Mouse (Mus musculus) CH12.LX (cell line): ENCODE measurements around the gene Bfsp2. TPM values are rescaled to one million over a fixed set of nuclear protein-coding genes. Genes with fewer than 3 reads are reported as not detected.

Source experiments
- DNase-seq: peaks from one replicate; pipeline ENCODE4 v3.0.0-alpha.2; 2013; ENCODE audit errors: extremely low read depth
- H3K27ac ChIP-seq: 2 replicates; pipeline ENCODE4 v1.5.1; 2012; ENCODE audit warnings: low read depth, mild to moderate bottlenecking, control low read depth, moderate library complexity; ENCODE audit not compliant: insufficient read depth
- H3K27me3 ChIP-seq: replicated peaks from 2 replicates; pipeline ENCODE3; 2012; ENCODE audit warnings: inconsistent platforms
- H3K36me3 ChIP-seq, 2 experiments: replicated peaks in 1 of 2; 2 replicates each; pipeline versions ENCODE3 to v1.6.1; 2012; ENCODE audit warnings: inconsistent platforms in 1 of 2, low read length in 1 of 2, mild to moderate bottlenecking in 1 of 2, mixed read lengths in 1 of 2, moderate library complexity in 1 of 2; ENCODE audit not compliant: control insufficient read depth in 1 of 2, insufficient read depth in 1 of 2
- H3K4me1 ChIP-seq, 2 experiments: 2 replicates each; pipeline ENCODE4 v1.6.1; 2012; ENCODE audit warnings: inconsistent platforms in 1 of 2, moderate library complexity in 1 of 2; ENCODE audit not compliant: insufficient read depth in 2 of 2, control insufficient read depth in 1 of 2
- H3K4me2 ChIP-seq: 2 replicates; pipeline ENCODE4 v1.6.1; 2012; ENCODE audit warnings: low read depth, mild to moderate bottlenecking, control low read depth; ENCODE audit not compliant: poor library complexity, insufficient read depth, severe bottlenecking
- H3K4me3 ChIP-seq, 3 experiments: fragments of 150-350 bp in 1 of 3; sonication (generic) in 1 of 3; replicated peaks in 1 of 3; 2 replicates each; pipeline versions ENCODE3 to v1.5.1; 2011 to 2012; ENCODE audit warnings: low read depth in 2 of 3, low read length in 2 of 3, mild to moderate bottlenecking in 2 of 3, moderate library complexity in 2 of 3, control low read depth in 1 of 3, improper control_type of control experiment in 1 of 3, inconsistent platforms in 1 of 3, mixed read lengths in 1 of 3; ENCODE audit not compliant: poor library complexity in 1 of 3
- H3K79me2 ChIP-seq: replicated peaks from 2 replicates; pipeline ENCODE4 v1.6.1; 2012; ENCODE audit warnings: mild to moderate bottlenecking, moderate library complexity; ENCODE audit not compliant: control insufficient read depth, poor library complexity, insufficient read depth, severe bottlenecking; ENCODE audit errors: extremely low read depth
- H3K9ac ChIP-seq: 2 replicates; pipeline ENCODE4 v1.6.1; 2012; ENCODE audit warnings: low read depth, mild to moderate bottlenecking, control low read depth, moderate library complexity; ENCODE audit not compliant: insufficient read depth
- H3K9me3 ChIP-seq: replicated peaks from 2 replicates; pipeline ENCODE3; 2012; ENCODE audit warnings: low read length, inconsistent platforms, mixed read lengths
- BHLHE40 ChIP-seq: IDR thresholded peaks from 2 replicates; pipeline ENCODE4 v1.6.1; 2011; ENCODE audit warnings: mild to moderate bottlenecking, low read depth, low read length, improper control_type of control experiment
- CHD1 ChIP-seq: IDR thresholded peaks from 2 replicates; pipeline ENCODE4 v1.6.1; 2012; ENCODE audit warnings: low read depth, low read length, improper control_type of control experiment, inconsistent platforms
- CHD2 ChIP-seq: IDR thresholded peaks from 2 replicates; pipeline ENCODE4 v1.6.1; 2011; ENCODE audit warnings: low read length, improper control_type of control experiment
- CTCF ChIP-seq, 2 experiments: IDR thresholded peaks in 1 of 2; conservative IDR thresholded peaks in 1 of 2; 2 replicates each; pipeline ENCODE4 v1.5.1; 2011 to 2012; ENCODE audit warnings: low read depth in 2 of 2, low read length in 2 of 2, improper control_type of control experiment in 1 of 2, inconsistent platforms in 1 of 2, mild to moderate bottlenecking in 1 of 2, moderate library complexity in 1 of 2
- E2F4 ChIP-seq: IDR thresholded peaks from 2 replicates; pipeline ENCODE4 v1.6.1; 2011; ENCODE audit warnings: low read depth, low read length, improper control_type of control experiment; ENCODE audit not compliant: insufficient replicate concordance
- ELF1 ChIP-seq: IDR thresholded peaks from 2 replicates; pipeline ENCODE4 v1.6.1; 2014; ENCODE audit warnings: low read depth, mild to moderate bottlenecking, inconsistent platforms, low read length, improper control_type of control experiment
- EP300 ChIP-seq: IDR thresholded peaks from 2 replicates; pipeline ENCODE4 v1.6.1; 2011; ENCODE audit warnings: low read length, improper control_type of control experiment
- ETS1 ChIP-seq: conservative IDR thresholded peaks from 2 replicates; pipeline ENCODE4 v1.6.1; 2012; ENCODE audit warnings: low read depth, mild to moderate bottlenecking, inconsistent platforms, low read length, improper control_type of control experiment, moderate library complexity
- GABPA ChIP-seq: IDR thresholded peaks from 2 replicates; pipeline ENCODE4 v1.6.1; 2012; ENCODE audit warnings: low read depth, low read length, improper control_type of control experiment, inconsistent platforms; ENCODE audit not compliant: insufficient replicate concordance
- HCFC1 ChIP-seq: IDR thresholded peaks from 2 replicates; pipeline ENCODE4 v1.6.1; 2012; ENCODE audit warnings: low read depth, mild to moderate bottlenecking, inconsistent platforms, low read length, improper control_type of control experiment
- IRF4 ChIP-seq: IDR thresholded peaks from 2 replicates; pipeline ENCODE4 v1.6.1; 2014; ENCODE audit warnings: low read depth, mild to moderate bottlenecking, inconsistent platforms, low read length, improper control_type of control experiment
- JUN ChIP-seq: IDR thresholded peaks from 2 replicates; pipeline ENCODE4 v1.6.1; 2011; ENCODE audit warnings: low read depth, mild to moderate bottlenecking, low read length, improper control_type of control experiment, moderate library complexity; ENCODE audit not compliant: insufficient read depth
- JUND ChIP-seq: conservative IDR thresholded peaks from 2 replicates; pipeline ENCODE4 v1.6.1; 2011; ENCODE audit warnings: low read depth, low read length, improper control_type of control experiment
- KAT2A ChIP-seq: IDR thresholded peaks from 2 replicates; pipeline ENCODE4 v1.6.1; 2012; ENCODE audit warnings: low read length, improper control_type of control experiment, inconsistent platforms; ENCODE audit not compliant: insufficient replicate concordance
- MAFK ChIP-seq: IDR thresholded peaks from 2 replicates; pipeline ENCODE4 v1.6.1; 2011; ENCODE audit warnings: low read length, improper control_type of control experiment; ENCODE audit not compliant: insufficient replicate concordance
- MAX ChIP-seq: IDR thresholded peaks from 2 replicates; pipeline ENCODE4 v1.6.1; 2011; ENCODE audit warnings: low read length, improper control_type of control experiment
- MAZ ChIP-seq: IDR thresholded peaks from 2 replicates; pipeline ENCODE4 v1.6.1; 2012; ENCODE audit warnings: low read depth, mild to moderate bottlenecking, inconsistent platforms, low read length, improper control_type of control experiment, moderate library complexity
- MEF2A ChIP-seq: IDR thresholded peaks from 2 replicates; pipeline ENCODE4 v1.6.1; 2014; ENCODE audit warnings: low read depth, mild to moderate bottlenecking, inconsistent platforms, low read length, improper control_type of control experiment, borderline replicate concordance
- MXI1 ChIP-seq: IDR thresholded peaks from 2 replicates; pipeline ENCODE4 v1.6.1; 2011; ENCODE audit warnings: mild to moderate bottlenecking, low read depth, low read length, improper control_type of control experiment
- MYC ChIP-seq: IDR thresholded peaks from 2 replicates; pipeline ENCODE4 v1.6.1; 2011; ENCODE audit warnings: low read depth, mild to moderate bottlenecking, improper control_type of control experiment, low read length
- NELFE ChIP-seq: IDR thresholded peaks from 2 replicates; pipeline ENCODE4 v1.6.1; 2011; ENCODE audit warnings: low read depth, low read length, improper control_type of control experiment
- NRF1 ChIP-seq: IDR thresholded peaks from 2 replicates; pipeline ENCODE4 v1.6.1; 2014; ENCODE audit warnings: low read depth, mild to moderate bottlenecking, inconsistent platforms, low read length, improper control_type of control experiment, moderate library complexity
- PAX5 ChIP-seq: IDR thresholded peaks from 2 replicates; pipeline ENCODE4 v1.6.1; 2012; ENCODE audit warnings: low read length, inconsistent platforms, mixed read lengths
- POLR2A ChIP-seq: IDR thresholded peaks from 2 replicates; pipeline ENCODE4 v1.6.1; 2011; ENCODE audit warnings: low read depth, mild to moderate bottlenecking, improper control_type of control experiment, low read length
- POLR2AphosphoS2 ChIP-seq: IDR thresholded peaks from 2 replicates; pipeline ENCODE4 v1.6.1; 2011; ENCODE audit warnings: low read depth, low read length, improper control_type of control experiment
- RAD21 ChIP-seq: IDR thresholded peaks from 2 replicates; pipeline ENCODE4 v1.6.1; 2011; ENCODE audit warnings: low read depth, mild to moderate bottlenecking, low read length, improper control_type of control experiment, moderate library complexity
- RCOR1 ChIP-seq: conservative IDR thresholded peaks from 2 replicates; pipeline ENCODE4 v1.6.1; 2012; ENCODE audit warnings: low read depth, mild to moderate bottlenecking, inconsistent platforms, low read length, improper control_type of control experiment
- SIN3A ChIP-seq: IDR thresholded peaks from 2 replicates; pipeline ENCODE4 v1.6.1; 2012; ENCODE audit warnings: low read length, improper control_type of control experiment, inconsistent platforms
- SMC3 ChIP-seq: IDR thresholded peaks from 2 replicates; pipeline ENCODE4 v1.6.1; 2011; ENCODE audit warnings: low read depth, low read length, improper control_type of control experiment
- TBP ChIP-seq: conservative IDR thresholded peaks from 2 replicates; pipeline ENCODE4 v1.6.1; 2011; ENCODE audit warnings: low read depth, low read length, improper control_type of control experiment
- TCF12 ChIP-seq: IDR thresholded peaks from 2 replicates; pipeline ENCODE4 v1.6.1; 2014; ENCODE audit warnings: low read depth, mild to moderate bottlenecking, inconsistent platforms, low read length, improper control_type of control experiment
- UBTF ChIP-seq: IDR thresholded peaks from 2 replicates; pipeline ENCODE4 v1.6.1; 2012; ENCODE audit warnings: low read depth, mild to moderate bottlenecking, inconsistent platforms, low read length, improper control_type of control experiment, moderate library complexity
- USF1 ChIP-seq: IDR thresholded peaks from 2 replicates; pipeline ENCODE4 v1.6.1; 2014; ENCODE audit warnings: low read depth, mild to moderate bottlenecking, inconsistent platforms, low read length, improper control_type of control experiment
- USF2 ChIP-seq: conservative IDR thresholded peaks from 2 replicates; pipeline ENCODE4 v1.6.1; 2011; ENCODE audit warnings: low read depth, low read length, improper control_type of control experiment
- ZC3H11A ChIP-seq: IDR thresholded peaks from 2 replicates; pipeline ENCODE4 v1.6.1; 2012; ENCODE audit warnings: low read depth, mild to moderate bottlenecking, inconsistent platforms, low read length, improper control_type of control experiment
- ZKSCAN1 ChIP-seq: IDR thresholded peaks from 2 replicates; pipeline ENCODE4 v1.6.1; 2012; ENCODE audit warnings: low read depth, inconsistent platforms, low read length, improper control_type of control experiment, borderline replicate concordance
- ZMIZ1 ChIP-seq: IDR thresholded peaks from 2 replicates; pipeline ENCODE4 v1.6.1; 2012; ENCODE audit warnings: low read depth, mild to moderate bottlenecking, inconsistent platforms, low read length, improper control_type of control experiment
- ZNF384 ChIP-seq: IDR thresholded peaks from 2 replicates; pipeline ENCODE4 v1.6.1; 2012; ENCODE audit warnings: low read depth, low read length, improper control_type of control experiment, inconsistent platforms
- dilution Hi-C: fragments of 300-500 bp; cut with MboI; formaldehyde crosslinking; loops from 2 replicates; pipeline ENCODE4 v1.14.3; 2020; ENCODE audit warnings: low sequenced_read_pairs; ENCODE audit not compliant: extremely low pct_unique_long_range_greater_than_20kb, extremely low pct_ligation_motif_present
- in situ Hi-C: fragments of 300-500 bp; cut with MboI; formaldehyde crosslinking; loops from 3 replicates; pipeline ENCODE4 v1.14.3; 2019; ENCODE audit warnings: low sequenced_read_pairs, low pct_ligation_motif_present, low pct_unique_long_range_greater_than_20kb, mixed read lengths
- polyA plus RNA-seq: library from polyadenylated mRNA; unstranded; fragments of >175 nt; gene quantifications from 2 replicates; pipeline ENCODE4 v1.2.1, GENCODE M21; 2012; ENCODE audit warnings: low read depth; ENCODE audit not compliant: insufficient read length
- total RNA-seq, 2 experiments: library from RNA; depleted of rRNA; stranded (reverse); fragments of 300-350 nt in 1 of 2; fragments of >200 nt in 1 of 2; gene quantifications; 2 replicates each; pipeline ENCODE4 v1.2.3; 2012 to 2014

The Bfsp2 gene
- total and polyA plus RNA-seq, 3 experiments = 0.64 to 4.8 (median 3.4) TPM

GRCm38 (mm10) chr9:103449092-103449491 lies 31.1 kb downstream of the Bfsp2 start:
- Histone ChIP-seq H3K79me2 (no peaks in the 10 kb centered on the region), H3K4me1 (peaks cover 3 to 28% of the 10 kb centered on the region in 2 experiments), H3K27ac (no peak overlapping the region), H3K9me3 (peaks cover 9% of the 10 kb centered on the region), H3K27me3 (no peaks in the 10 kb centered on the region), H3K4me3 (no peak overlapping the region), H3K36me3 (peaks cover 0 to 5% of the 10 kb centered on the region in 2 experiments), H3K9ac (no peak overlapping the region), H3K4me2 (peak overlapping the region; percentile 2; the same call in 1 of the 2 replicates)
- peak; percentile 87 for DNase-seq
- dilution Hi-C loops = no loop called here
- no peak for TF ChIP-seq NRF1
- no peak for TF ChIP-seq TBP
- TF ChIP-seq SMC3 = no peak
- 0 out of 2 replicates have a peak, but pooled peaks have one; percentile 11 for TF ChIP-seq MAX
- TF ChIP-seq POLR2A = no peak
- TF ChIP-seq JUND = 0 out of 2 replicates have a peak, but pooled peaks have one; percentile 22
- no peak for TF ChIP-seq ZC3H11A
- no peak for TF ChIP-seq USF2
- TF ChIP-seq EP300 = peak; percentile 51; the same call in 1 of the 2 replicates
- no peak for TF ChIP-seq CTCF (conservative IDR thresholded peaks at IDR 0.05 in 1 of 2, IDR thresholded peaks at IDR 0.05 in 1 of 2; ENCODE audit: low read depth in 2 of 2, low read length in 2 of 2)
- no peak for TF ChIP-seq JUN
- no peak for TF ChIP-seq UBTF
- TF ChIP-seq POLR2AphosphoS2 = no peak
- no peak for TF ChIP-seq SIN3A
- no peak for TF ChIP-seq NELFE
- no peak for TF ChIP-seq MAZ
- TF ChIP-seq RAD21 = no peak; the same call in 1 of the 2 replicates
- TF ChIP-seq IRF4 = no peak
- no peak for TF ChIP-seq CHD2
- no peak for TF ChIP-seq E2F4
- TF ChIP-seq ZKSCAN1 = no peak
- no peak for TF ChIP-seq HCFC1
- no peak for TF ChIP-seq MXI1
- TF ChIP-seq MAFK = 0 out of 2 replicates have a peak, but pooled peaks have one; percentile 33
- peak; percentile 87 for TF ChIP-seq ETS1
- no peak for TF ChIP-seq MEF2A
- no peak for TF ChIP-seq PAX5
- no peak for TF ChIP-seq ZNF384
- TF ChIP-seq KAT2A = no peak
- TF ChIP-seq GABPA = no peak
- TF ChIP-seq MYC = no peak
- peak; percentile 49; the same call in 1 of the 2 replicates for TF ChIP-seq TCF12
- TF ChIP-seq CHD1 = no peak
- no peak for TF ChIP-seq USF1
- TF ChIP-seq RCOR1 = no peak
- TF ChIP-seq ELF1 = no peak
- TF ChIP-seq ZMIZ1 = no peak
- TF ChIP-seq BHLHE40 = peak; percentile 88
- in situ Hi-C loops = no loop called here
